Mouse (Mus musculus) gonadal fat pad, adult 2 months (tissue): Measurements from ENCODE around the gene Kir3dl2. TPM values are rescaled to one million over a fixed set of nuclear protein-coding genes. Genes with fewer than 3 reads are reported as not detected.
"Not testable (repeated sequence)": the region's sequence is repeated elsewhere in the genome, so short reads cannot be mapped to it uniquely, and the experiment has no call there.

ENCODE experiments used
- DNase-seq: peaks from one replicate; pipeline ENCODE4 v3.0.0-alpha.2; 2012; ENCODE audit warnings: low read depth
- polyA plus RNA-seq: library from polyadenylated mRNA; depleted of rRNA; stranded (reverse); fragments of >200 nt; gene quantifications from 2 replicates; pipeline ENCODE4 v1.2.3, GENCODE M21; 2012; rRNA removed

Gene Kir3dl2
- polyA plus RNA-seq: not detected in 2 replicates

DNA sequence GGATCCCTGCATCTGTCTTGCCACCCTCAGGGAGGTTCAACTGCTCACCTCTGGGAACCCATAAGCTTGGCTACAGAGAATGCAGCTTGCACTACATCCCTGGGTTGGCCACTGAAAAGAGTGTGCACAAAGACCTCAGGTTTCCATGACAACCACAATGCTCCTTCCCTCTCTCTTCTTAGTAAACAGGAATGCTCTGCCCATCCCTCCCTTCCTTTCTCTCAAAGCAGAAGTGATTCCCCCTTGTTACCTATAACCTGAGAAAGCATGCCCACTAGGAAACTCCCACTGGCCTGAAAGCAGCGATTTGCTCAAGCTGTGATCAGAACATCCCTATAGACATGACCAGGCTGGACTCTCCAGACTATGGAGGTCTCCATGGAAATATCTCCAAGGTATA is at the start of gene Kir3dl2:
Kir3dl2 (minus strand) TSS at position 101 of the 400 bp plus-strand sequence.
- DNase-seq: not testable (repeated sequence)

DNA sequence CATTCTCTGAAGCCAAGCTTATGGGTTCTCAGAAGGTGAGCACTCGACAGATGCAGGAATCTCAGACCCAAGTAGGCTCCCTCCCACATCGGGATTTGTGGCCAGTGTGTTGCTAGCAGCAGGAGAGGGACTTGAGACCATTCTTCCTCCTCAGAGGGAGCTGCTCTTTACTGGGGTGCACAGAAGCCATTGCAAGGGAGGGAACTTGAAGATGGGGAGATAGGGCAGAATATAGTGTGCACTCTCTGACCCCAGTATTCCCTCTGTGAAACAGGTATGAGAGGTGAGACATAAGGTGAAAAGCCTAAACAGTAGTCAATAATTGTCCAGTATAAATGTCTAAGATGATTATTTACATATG is 47.0 kb upstream of the Kir3dl2 start:
- DNase-seq: no peak

DNA sequence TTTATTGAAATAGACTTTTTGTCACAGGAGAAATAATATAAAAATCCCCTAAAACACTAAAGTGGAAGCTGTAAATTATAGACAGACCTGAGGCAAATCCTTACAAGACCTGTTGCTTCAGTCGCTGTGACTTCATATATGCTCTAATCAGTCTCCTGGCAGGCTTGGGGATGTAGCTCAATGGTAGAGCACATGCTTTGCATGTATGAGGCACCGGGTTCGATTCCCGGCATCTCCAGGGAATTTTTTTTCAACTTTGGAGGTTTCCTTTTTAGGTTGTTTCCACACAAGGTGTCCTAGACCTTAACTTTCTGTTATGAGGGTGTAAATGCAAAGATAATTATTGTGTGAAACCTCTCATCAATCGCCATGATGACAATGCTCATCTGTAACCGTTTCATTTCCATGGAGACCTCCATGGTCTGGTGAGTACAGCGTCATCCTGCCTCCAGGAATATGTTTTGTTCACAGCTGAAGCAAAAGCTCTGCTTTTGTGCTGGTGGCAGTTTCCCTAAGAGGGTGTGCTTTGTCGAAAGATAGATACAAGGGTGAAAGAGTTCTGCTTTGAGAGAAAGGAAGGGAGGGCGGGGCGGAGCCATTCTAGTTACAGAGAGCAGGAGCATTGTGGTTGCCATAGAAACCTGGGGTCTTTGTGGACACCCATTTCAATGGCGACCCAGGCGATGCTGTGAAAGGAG is 46.5 kb upstream of the Kir3dl2 start, which contains the start of gene Tceal3:
Tceal3 (plus strand) TSS at position 644 of the 698 bp plus-strand sequence.
- DNase-seq: no peak

- DNase-seq: no peak
Measured at GRCm38 (mm10) chrX:136584617-136585016, 40.8 kb upstream of the Kir3dl2 start.

GRCm38 (mm10) chrX:136569094-136569493 is 25.2 kb upstream of the Kir3dl2 start:
- not testable (repeated sequence) for DNase-seq

DNA sequence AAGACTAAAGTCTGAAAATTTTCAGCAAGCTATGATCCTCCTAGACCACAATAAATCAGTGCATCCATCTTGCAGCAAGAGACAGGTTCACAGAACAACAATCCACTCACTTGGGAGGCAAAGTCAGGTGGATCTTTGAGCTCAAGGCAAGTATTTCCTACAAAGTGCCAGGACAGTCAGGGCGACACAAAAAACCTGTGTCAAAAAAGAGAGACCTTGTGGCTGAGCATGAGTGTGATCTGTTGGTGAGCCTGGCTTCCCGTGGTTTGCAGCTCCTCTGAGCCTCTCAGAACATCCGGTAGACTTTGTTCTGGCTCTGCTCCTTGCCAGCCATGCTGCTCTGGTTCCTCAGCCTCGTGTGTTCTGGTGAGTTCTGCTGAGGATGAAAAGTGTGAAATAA is 26.2 kb downstream of the Kir3dl2 start, which contains the start of gene Kir3dl1:
Kir3dl1 (plus strand) TSS at position 301 of the 400 bp plus-strand sequence.
- DNase-seq: not testable (repeated sequence)

Other genes starting within 250 kb of the Kir3dl2 start
- not detected in 2 replicates for gene Kir3dl1, start 26.1 kb downstream of the Kir3dl2 start, polyA plus RNA-seq
- gene Tceal3, start 46.8 kb upstream of the Kir3dl2 start, polyA plus RNA-seq: 9.5 and 14.9 TPM in 2 replicates
- gene Tceal1, start 163.9 kb upstream of the Kir3dl2 start, polyA plus RNA-seq: 2.9 and 3.8 TPM in 2 replicates
- 176 and 232 TPM in 2 replicates for gene Morf4l2, start 199.6 kb upstream of the Kir3dl2 start, polyA plus RNA-seq
- gene Glra4, start 236.1 kb upstream of the Kir3dl2 start, polyA plus RNA-seq: not detected in 2 replicates